Mouse (Mus musculus) ovary, postnatal 36 days (tissue): ENCODE data around the gene Ciita.

Source experiments
- DNase-seq: peaks from one replicate; pipeline ENCODE4 v3.0.0; 2022; ENCODE audit warnings: low spot score, mixed read lengths

Ciita gene

DNA sequence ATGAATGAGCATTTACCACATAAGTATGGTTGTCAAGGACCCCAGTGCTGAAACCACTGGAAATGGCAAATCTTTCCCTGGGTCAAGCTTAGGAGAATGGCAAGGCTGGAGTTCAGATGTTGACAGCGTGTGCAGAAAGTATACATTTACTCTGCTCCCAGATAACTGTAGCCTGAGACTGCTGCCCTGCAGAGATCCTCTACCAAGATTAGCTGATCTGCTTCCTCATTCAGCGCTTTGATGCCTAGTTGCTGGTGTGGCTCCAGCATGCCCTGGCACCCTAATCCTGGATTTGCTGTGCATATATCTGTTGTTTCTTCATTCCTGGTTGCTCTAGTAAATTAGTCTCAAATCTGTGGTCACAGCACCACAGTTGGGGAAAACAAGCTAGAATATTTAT lies 74.0 kb downstream of the Ciita start:
- DNase-seq, result no peak

DNA sequence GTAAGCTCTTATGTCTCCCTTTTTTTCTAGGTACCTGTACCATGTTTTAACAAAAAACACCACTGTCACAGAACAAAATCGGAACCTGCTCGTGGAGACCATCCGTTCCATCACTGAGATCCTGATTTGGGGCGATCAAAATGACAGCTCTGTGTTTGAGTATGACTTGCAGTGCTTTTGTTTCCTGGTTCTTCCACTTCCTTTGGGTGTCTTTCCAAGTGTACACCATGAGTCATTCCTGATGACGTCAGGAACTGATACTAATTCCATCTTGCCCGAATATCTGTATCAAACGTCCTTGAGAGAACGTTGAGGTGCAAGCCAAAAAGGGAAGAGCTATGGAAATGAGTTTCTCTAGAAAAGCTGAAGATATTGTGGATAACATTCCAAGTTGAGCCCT lies 80.1 kb downstream of the Ciita start:
- DNase-seq, result no peak

DNA sequence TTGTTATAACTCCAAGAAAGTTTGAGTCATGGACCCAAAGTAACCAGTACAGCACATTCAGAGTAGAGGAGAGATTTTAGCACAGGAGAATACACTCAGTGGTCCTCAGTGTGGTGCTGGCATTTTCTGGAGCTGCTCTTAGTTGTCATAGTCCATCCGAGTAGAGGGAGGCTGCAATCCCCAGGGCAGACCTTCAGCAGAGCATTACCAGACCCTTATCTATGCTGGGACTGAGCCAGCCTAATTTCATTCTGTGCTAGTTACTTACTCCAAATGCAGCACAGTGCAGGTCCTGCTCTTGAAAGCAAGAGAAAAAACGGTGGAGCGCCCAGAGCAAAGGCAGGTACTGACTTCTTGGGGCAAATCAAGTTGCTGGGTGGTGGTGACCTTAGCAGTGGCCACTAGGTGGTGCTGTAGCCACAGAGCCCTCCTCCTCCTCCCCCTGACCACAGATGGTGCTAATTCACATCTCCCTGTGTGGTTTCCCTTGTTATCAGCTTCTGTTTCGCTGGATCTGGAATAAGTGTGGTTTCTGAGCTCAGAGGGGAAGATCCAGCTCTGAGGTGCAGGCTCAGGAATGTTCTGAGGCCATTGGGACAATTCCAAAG lies 85.5 kb downstream of the Ciita start:
- peak; percentile 67 for DNase-seq

DNA sequence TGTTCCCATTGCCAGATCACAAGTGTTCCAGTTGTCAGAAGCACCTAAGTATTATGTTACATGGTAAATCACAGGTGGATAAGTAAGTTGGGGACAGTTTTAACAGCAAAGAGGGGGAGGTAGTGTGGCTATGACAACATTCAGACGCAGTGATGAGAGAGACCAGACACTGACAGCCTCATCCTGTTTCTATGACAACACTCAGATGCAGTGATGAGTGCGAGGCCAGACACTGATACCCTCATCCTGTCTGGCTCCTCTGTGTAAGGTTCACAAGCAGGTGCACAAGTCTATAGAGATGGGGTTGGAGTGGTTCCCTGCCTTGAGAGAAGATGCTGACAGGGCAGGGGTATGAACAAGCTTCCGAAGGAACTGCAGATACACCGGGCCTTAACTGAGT lies 87.3 kb downstream of the Ciita start:
- DNase-seq, result no peak

DNA sequence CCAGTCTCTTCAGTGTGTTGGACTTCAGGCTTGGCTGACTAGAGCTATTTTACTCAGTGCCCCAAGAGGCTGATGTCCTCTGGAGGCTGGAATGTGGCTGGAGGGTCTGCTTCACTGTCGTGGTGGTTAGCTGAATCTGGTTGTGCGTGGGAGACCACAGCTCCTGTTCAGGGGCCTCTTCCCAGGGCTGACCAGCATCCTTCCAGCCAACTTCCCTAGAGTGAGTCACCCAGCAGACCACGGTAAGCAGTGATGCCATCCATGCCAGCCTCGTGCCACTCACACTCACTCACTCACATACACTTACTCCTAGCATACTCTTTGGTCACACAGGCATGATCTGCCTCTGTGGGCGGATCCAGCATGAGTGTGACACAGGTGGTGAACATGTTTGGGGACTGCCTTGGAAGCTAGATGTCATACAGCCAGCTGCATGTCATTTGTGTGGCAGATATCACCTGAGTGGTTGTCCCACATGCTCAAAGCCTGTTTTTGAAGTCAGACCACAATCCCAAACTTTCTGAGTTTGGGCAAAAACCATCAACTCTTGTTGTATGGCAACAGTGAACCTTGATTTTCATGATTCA lies 90.0 kb downstream of the Ciita start:
- DNase-seq, result no peak

DNA sequence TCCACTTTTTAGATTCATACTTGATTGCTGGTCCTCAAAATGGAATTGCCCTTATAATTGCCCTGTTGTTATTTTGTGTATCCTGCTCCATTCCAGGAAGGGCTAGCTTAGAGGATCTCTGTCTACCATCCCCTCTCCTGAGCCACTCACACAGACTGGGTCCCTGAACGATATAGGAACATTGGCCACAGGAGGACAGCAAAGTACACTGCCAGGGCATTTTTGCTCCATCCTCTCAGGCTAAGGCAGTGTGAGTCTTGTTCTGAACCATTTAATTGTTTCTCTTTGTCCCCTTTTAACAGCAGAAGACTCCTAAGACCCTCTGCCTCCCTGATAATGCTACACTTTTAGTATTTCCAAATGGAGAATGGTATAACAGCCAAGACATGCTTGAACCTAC lies 90.8 kb downstream of the Ciita start:
- DNase-seq, result peak; percentile 60

DNA sequence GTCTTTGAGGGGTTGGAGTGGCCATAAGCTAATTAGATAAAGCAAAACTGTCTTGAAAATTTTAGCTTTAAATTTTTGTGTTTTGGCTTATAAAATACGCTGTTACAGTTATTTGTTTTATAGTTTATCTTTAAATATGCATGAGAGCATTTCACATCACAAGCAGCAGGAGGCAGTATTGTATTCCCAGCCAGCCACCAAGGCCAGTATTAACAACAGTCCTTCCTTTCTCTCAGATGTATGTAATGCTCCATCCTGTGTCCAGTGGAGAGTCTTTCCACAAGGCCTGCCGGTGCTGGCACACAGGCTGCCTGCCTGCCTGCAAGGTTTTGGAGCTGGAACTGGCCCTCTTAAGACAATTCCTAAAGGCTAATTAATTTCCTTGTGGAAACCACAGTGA lies 92.0 kb downstream of the Ciita start:
- no peak for DNase-seq

DNA sequence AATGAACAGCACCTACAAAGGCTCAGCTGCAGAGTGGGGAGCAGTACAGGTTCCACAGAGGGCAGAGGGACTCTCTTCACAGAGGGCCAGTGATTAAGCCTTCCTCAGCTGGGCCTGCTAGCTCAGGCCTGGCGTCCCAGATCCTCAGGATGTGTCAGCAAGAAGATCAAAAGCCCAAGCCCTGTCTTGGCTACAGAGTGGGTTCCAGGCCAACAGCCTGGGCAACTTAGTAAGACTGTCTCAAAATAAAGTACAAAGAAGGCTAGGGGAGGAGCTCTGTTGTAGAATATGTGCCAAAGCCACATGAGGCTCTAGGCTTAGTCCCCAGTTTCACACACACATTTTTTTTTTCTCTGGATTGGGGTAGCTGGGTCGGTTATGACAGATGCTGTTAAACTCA lies 95.1 kb downstream of the Ciita start:
- DNase-seq, result no peak

DNA sequence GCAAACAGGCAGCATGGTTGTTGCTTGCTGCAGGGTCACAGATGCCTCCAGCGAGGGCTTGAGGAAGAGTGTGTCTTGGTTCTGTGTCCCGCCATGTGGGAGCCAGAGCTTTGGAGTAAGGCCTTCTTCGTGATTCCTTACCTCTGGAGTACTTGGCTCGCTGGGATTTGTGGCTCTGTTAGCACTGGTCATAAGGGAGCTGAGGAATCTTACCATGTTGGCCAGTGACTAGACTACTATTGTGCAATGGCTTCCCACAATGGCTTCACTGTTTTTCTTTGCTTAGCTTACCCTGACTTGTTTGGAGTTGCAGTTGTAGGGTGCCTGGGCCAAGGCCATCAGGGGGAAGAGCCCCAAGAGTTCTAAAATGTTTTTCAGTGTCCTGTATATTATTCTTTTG lies 96.1 kb downstream of the Ciita start:
- no peak for DNase-seq

DNA sequence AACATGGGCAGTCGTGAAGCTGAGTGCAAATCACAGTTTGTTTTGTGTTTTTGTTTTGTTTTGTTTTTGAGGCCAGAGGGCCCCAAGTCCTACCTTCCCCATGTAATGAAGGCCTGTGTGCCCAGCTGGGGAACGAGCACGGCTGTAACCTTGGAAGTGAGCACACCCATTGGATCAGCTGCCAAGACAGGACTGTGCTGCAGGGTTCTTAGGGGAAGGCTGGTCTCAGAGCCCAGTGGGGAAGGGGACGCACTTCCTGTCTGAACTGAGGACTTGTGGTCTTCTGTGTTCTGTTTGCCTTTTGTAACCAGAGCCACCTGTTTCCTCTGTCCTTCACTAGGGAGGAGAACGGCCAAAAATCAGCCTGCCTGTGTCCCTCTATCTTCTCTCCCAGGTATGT lies 97.7 kb downstream of the Ciita start:
- peak; percentile 28 for DNase-seq
